Mouse (Mus musculus) cerebellum, postnatal 10 days (tissue): ENCODE measurements around the gene Prkcd.

Experiments used
- DNase-seq, 2 experiments: peaks; one replicate each; pipeline ENCODE4 v3.0.0; 2021; ENCODE audit warnings: mixed read lengths in 2 of 2

Prkcd gene

DNA sequence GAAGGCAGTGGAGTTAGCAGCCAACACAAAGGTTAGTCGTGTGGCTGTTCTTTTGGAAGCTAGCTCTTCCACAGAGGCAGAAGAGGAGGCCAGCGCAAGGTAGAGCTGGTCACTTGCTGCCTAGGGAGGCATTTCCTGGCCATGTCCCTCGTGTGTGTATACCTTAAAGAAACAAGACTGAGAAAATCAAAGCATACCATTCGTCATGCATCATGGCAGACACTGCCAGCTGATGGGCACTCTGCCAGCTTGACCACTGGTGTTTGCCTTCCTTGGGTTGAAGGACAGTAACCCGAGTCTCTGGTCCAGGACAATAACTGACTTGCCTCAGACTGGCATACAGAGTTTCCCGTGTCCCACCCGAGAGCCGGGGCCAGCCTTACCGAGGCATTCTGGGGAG lies 55.7 kb downstream of the Prkcd start:
- DNase-seq = peak in 1 of 2 experiments; percentile 49

DNA sequence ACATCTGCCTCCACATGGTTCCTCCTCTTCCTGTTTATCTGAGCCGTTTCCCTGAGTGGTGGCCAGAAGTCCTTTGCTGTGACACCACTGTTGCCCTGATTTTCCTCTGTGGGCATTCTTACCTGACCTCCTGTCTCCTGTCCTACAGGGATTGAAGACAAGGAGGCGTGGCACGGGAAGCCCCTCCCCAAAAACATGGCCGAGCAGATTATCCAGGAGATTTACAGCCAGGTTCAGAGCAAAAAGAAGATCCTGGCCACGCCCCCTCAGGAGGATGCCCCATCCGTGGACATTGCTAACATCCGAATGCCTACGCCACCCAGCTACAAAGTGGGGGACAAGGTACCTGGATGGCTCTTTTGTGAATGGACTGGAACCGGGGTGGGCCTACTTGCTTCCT lies 58.0 kb downstream of the Prkcd start:
- DNase-seq = no peak

- no peak for DNase-seq
Measured at GRCm38 (mm10) chr14:30566317-30566716, 59.7 kb downstream of the Prkcd start.

DNA sequence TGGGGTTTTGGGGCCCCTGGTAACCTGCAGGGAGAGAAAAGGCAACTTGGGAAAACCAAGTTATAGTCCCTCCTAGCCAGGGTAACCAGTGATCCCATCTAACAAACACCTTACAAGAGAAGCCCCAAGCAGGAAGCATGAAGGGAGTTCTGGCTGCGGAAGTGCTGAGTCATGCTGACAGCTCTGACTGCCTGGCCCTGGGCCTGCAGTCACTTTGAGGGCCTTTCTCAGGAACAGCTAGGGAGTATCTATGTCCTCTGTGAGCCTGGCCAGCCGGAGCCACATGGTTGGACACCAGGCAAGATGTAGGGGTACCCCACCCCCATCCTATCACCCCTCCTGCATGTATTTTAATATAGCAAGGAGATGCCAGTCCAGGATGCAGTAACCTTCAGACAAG lies 61.6 kb downstream of the Prkcd start:
- peak; percentile 50 to 57 for DNase-seq

DNA sequence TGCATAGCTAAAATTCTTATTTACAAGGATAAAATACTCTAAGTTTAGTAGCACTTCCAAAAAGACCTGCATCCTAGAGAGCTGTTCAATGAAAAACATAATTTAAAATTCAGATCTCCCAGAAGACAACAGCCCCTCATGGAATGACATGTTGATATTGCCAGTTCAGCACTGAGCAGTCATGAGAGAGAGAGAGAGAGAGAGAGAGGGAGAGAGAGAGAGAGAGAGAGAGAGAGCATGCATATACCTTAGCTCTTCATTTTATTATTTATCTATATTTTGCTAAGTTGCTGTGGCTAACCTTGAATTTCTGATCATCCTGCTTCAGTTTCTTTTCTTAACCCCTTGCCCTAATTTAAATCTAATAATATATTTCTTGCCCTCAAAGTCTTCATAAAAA lies 63.7 kb downstream of the Prkcd start:
- no peak for DNase-seq

GRCm38 (mm10) chr14:30561470-30562187 lies 64.4 kb downstream of the Prkcd start:
- DNase-seq = peak; percentile 79 to 82

- DNase-seq = no peak
Measured at GRCm38 (mm10) chr14:30560803-30561389, 65.1 kb downstream of the Prkcd start.

DNA sequence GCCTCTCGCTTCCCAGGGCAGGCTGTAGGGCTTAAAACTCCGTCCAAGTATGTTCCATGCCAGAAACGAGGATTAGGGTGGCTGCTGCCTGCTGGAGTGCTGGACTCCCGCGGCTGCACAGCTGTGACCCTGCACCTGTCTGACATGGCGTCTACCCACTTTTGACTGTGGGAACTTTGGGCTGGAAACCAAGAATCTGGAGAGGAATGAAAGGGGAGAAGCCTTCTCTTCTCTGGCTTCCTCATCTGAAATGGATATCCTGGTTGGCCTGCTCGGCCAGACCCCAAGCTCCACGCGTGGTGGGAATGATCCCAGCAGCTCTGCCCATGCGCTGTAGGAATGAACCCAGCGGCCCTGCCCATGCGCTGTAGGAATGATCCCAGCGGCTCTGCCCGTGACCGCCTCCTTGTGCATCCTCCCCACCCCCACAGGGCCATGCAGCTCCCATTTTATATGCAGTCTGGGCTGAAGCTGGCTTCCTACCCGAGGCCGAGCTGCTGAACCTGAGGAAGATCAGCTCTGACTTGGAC lies 66.6 kb downstream of the Prkcd start:
- peak; percentile 81 to 87 for DNase-seq

DNA sequence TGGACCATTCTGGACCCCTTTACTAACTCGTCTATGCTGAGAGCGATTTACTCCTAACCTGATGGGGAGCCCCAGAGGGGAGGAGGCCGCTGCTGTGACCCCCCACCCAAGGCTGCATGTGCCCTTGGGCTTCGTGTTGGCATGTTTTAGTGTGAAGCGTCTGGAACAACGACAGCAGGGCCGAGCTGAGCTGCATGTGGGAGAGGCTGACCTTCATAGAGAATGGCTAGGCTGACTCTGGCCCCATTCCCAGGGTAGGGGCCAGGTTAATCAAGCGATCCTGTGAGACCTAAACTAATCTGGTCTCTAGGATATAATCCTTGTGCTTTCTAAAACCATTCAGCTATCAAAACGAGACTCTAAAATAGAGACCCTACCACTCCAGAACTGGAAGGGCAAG lies 68.3 kb downstream of the Prkcd start:
- peak; percentile 50 to 60 for DNase-seq

GRCm38 (mm10) chr14:30556651-30557050 lies 69.4 kb downstream of the Prkcd start:
- no peak for DNase-seq

- DNase-seq = peak in 1 of 2 experiments; percentile 34
Measured at GRCm38 (mm10) chr14:30553185-30553584, 72.8 kb downstream of the Prkcd start.

DNA sequence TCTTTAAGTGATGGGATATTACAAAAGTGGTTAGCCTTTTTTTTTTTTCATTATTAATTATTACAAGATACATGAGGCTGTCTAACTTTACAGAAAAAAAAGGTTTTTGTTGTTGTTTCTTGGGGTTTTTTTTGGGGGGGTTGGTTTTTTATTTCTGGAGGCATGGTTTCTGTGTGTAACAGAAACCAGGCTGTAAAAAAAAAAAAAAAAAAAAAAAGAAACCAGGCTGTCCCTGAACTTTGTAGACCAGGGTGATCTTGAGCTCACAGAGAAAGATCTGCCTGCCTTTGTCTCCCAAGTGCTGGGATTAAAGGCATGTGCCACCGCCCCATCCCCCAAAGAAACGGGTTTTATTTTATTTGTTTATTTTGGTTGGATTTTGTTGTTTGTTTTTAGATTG lies 74.0 kb downstream of the Prkcd start:
- DNase-seq = no peak

DNA sequence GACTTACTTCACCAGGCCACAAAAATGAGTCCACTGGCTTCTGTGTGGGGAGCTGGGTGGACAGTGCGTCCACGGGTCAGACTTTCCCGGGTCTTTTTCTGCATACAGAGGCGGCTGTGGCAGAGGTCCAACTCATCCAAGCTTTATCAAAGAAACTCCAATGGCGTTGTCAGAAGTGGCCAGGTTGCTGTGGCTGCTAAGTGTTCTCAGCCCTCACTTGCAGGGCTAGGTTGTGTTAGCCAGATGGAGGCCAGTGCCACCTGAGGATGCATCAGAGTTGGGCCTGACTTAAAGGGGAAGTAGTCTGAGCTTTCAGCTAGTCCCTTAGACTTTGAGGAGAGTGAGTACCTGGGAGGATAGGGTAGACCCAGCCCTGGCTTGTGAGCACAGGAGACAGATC lies 74.5 kb downstream of the Prkcd start:
- peak; percentile 44 to 54 for DNase-seq

GRCm38 (mm10) chr14:30550232-30551070 lies 75.6 kb downstream of the Prkcd start:
- no peak for DNase-seq

DNA sequence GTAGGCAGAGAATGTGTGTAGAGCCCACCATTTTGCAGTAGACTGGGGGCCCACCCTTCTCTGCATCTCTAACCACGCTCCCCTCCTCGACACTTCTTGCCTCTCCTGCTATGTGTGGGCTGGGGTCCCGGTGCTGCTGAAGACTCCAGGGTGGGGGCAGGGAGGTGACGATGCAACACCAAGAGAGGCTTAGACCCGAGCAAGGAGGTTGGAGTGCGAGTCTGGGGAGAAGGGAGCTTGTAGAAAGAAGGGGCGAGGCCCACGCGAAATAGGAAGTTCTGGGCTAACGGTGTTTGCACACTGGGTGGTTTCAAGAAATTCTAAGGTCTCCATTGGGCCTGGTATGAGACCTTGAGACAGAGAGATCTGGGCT lies 76.2 kb downstream of the Prkcd start:
- DNase-seq = peak; percentile 54 to 55

DNA sequence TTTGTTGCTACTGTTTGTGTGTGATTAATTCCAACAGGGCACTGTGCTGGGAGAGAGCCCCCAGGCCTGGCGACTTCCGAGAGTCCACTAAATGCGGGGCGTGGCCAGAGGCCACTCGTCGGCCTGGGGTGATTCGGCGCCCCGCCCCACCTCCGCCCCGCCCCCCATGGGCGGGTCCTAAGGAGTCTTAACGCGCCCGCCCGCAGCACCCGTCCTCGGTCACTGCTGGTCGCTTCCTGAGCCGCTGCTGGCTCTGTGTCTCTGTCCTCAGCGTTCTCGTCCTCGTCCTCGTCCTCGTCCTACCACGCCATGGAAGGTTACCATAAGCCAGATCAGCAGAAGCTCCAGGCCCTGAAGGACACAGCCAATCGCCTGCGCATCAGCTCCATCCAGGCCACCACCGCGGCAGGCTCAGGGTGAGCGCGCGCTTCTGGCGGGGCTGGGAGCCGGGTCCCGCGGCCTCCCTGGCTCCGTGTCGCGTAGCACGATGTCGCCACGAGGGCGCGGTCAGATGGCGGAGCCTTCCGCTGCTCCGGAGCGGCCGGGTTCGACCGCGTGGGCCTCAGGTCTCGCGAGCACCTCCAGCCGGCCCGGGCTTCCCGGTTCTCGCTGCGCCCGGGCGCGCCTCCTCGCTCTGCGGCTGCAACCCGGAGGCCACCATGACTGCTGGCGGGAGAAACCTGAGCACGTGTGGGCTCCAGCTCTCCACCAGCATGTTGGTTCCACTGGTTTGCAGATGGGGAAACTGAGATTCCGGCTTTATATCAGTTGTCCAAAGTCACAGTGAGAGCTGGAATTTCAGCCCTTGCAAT lies 76.8 kb downstream of the Prkcd start:
- DNase-seq = peak; percentile 98 to 99

- DNase-seq = peak; percentile 73 to 80
Measured at GRCm38 (mm10) chr14:30548131-30548720, 77.8 kb downstream of the Prkcd start, which contains the start of gene Tkt. Gene Tkt, plus strand, starts transcription at chr14:30548359.
